ENCODE assay signal across 23 mouse cellular contexts in genomic region chr3:95806677-95807076, GRCm38 (mm10). TPM values are rescaled to one million over a fixed set of nuclear protein-coding genes. Genes with fewer than 3 reads are reported as not detected.
DNase-seq lines count a peak whose midpoint lies in the region; ATAC-seq and TF ChIP-seq lines count a peak whose summit lies in the region.
"Had no signal": no experiment of that assay in that cellular context is flagged by ENCODE, and none has a peak within 500 bp of the region (broad histone marks: within the 10 kb centered on the region; RNA-seq: fewer than 3 reads in every experiment).

No protein-coding gene starts in this region.

- 43% methylated on average over 1 of the region's 1 CpGs for WGBS in intestine, embryonic 15.5 days
- 55% methylated on average over 1 of the region's 1 CpGs for WGBS in intestine, embryonic 16.5 days
- WGBS in midbrain, embryonic 11.5 days = 81% methylated on average over 1 of the region's 1 CpGs
- WGBS in midbrain, embryonic 10.5 days = 88% methylated on average over 1 of the region's 1 CpGs

- no peak overlapping the region for H3K4me3 ChIP-seq in intestine, embryonic 15.5 days (replicated peaks)
- H3K4me3 ChIP-seq in intestine, embryonic 16.5 days (ENCODE audit: low read length) = no peak overlapping the region
- H3K4me3 ChIP-seq in midbrain, embryonic 11.5 days (ENCODE audit: low read depth, low read length) = no peak overlapping the region
- no peak overlapping the region for H3K4me3 ChIP-seq in midbrain, embryonic 10.5 days
- H3K4me3 ChIP-seq in MEL (ENCODE audit: control insufficient read depth in 1 of 2, insufficient read depth in 1 of 2, low read depth in 2 of 2, low read length in 2 of 2) = no peak overlapping the region

- H3K27ac ChIP-seq in intestine, embryonic 15.5 days = no peak overlapping the region
- no peak overlapping the region for H3K27ac ChIP-seq in intestine, embryonic 16.5 days (ENCODE audit: low read length)
- no peak overlapping the region for H3K27ac ChIP-seq in midbrain, embryonic 11.5 days (ENCODE audit: low read depth, low read length)
- no peak overlapping the region for H3K27ac ChIP-seq in midbrain, embryonic 10.5 days (replicated peaks)
- H3K27ac ChIP-seq in MEL (ENCODE audit: control insufficient read depth, low read depth, low read length) = peak overlapping the region; percentile 25; the same call in 1 of the 2 replicates

- H3K79me2 ChIP-seq in MEL (ENCODE audit: control insufficient read depth, insufficient read depth, low read length, poor library complexity) = peaks cover 63% of the 10 kb centered on the region

- H3K27me3 ChIP-seq in intestine, embryonic 15.5 days (replicated peaks) = no peaks in the 10 kb centered on the region
- H3K27me3 ChIP-seq in intestine, embryonic 16.5 days (replicated peaks; ENCODE audit: control insufficient read depth, insufficient read depth, low read length) = no peaks in the 10 kb centered on the region
- no peaks in the 10 kb centered on the region for H3K27me3 ChIP-seq in midbrain, embryonic 11.5 days (ENCODE audit: control insufficient read depth, insufficient read depth, low read length)
- no peaks in the 10 kb centered on the region for H3K27me3 ChIP-seq in midbrain, embryonic 10.5 days (ENCODE audit: low read depth, poor library complexity, severe bottlenecking)
- H3K27me3 ChIP-seq in MEL (ENCODE audit: control insufficient read depth in 1 of 2, insufficient read depth in 2 of 2, low read length in 2 of 2) = no peaks in the 10 kb centered on the region
- H3K27me3 ChIP-seq: CH12.LX, Patski had no signal

- H3K4me2 ChIP-seq in intestine, embryonic 15.5 days (replicated peaks) = no peak overlapping the region
- no peak overlapping the region for H3K4me2 ChIP-seq in intestine, embryonic 16.5 days (ENCODE audit: low read depth, low read length)
- H3K4me2 ChIP-seq in midbrain, embryonic 11.5 days = no peak overlapping the region

- ATAC-seq in intestine, embryonic 15.5 days = peak; percentile 51; the same call in 1 of the 2 replicates
- no peak for ATAC-seq in intestine, embryonic 16.5 days
- ATAC-seq in midbrain, embryonic 11.5 days (ENCODE audit: low FRiP score) = no peak
- ATAC-seq: activated CD4-positive, CD25-positive, alpha-beta regulatory T cell, adult 4 months; CD4-positive, CD25-positive, alpha-beta regulatory T cell, adult 4 months; Patski had no signal

- H3K36me3 ChIP-seq in intestine, embryonic 15.5 days = peaks cover 12% of the 10 kb centered on the region
- H3K36me3 ChIP-seq in intestine, embryonic 16.5 days (ENCODE audit: control insufficient read depth, insufficient read depth, low read length) = peaks cover 10% of the 10 kb centered on the region
- H3K36me3 ChIP-seq in midbrain, embryonic 11.5 days (ENCODE audit: control insufficient read depth, insufficient read depth, low read length) = peaks cover 5% of the 10 kb centered on the region; the same call in 1 of the 2 replicates
- H3K36me3 ChIP-seq in midbrain, embryonic 10.5 days = peaks cover 50% of the 10 kb centered on the region
- peaks cover 9 to 37% of the 10 kb centered on the region in 2 experiments for H3K36me3 ChIP-seq in MEL (ENCODE audit: control insufficient read depth in 1 of 2, insufficient read depth in 2 of 2, low read length in 2 of 2)

- no peak for TF ChIP-seq CTCF in MEL (IDR thresholded peaks at IDR 0.05 in 2 of 3, conservative IDR thresholded peaks at IDR 0.05 in 1 of 3; ENCODE audit: control insufficient read depth in 1 of 3, insufficient read depth in 1 of 3, low read depth in 2 of 3, low read length in 3 of 3, poor library complexity in 1 of 3, severe bottlenecking in 1 of 3)

- TF ChIP-seq POLR2A in MEL (IDR thresholded peaks at IDR 0.05; ENCODE audit: control insufficient read depth in 1 of 2, insufficient read depth in 1 of 2, low read depth in 1 of 2, low read length in 2 of 2, poor library complexity in 1 of 2) = no peak

- no peaks in the 10 kb centered on the region for H3K4me1 ChIP-seq in intestine, embryonic 15.5 days (replicated peaks)
- H3K4me1 ChIP-seq in intestine, embryonic 16.5 days (ENCODE audit: control insufficient read depth, insufficient read depth, low read length) = no peaks in the 10 kb centered on the region
- no peaks in the 10 kb centered on the region for H3K4me1 ChIP-seq in midbrain, embryonic 11.5 days (ENCODE audit: control insufficient read depth, insufficient read depth, low read length)
- no peaks in the 10 kb centered on the region for H3K4me1 ChIP-seq in midbrain, embryonic 10.5 days
- H3K4me1 ChIP-seq in MEL (ENCODE audit: control insufficient read depth in 1 of 2, insufficient read depth in 2 of 2, low read length in 2 of 2) = peaks cover 11 to 39% of the 10 kb centered on the region in 2 experiments

- DNase-seq in heart, adult 11 months = peak; percentile 6
- no peak for DNase-seq in heart, postnatal 36 days
- DNase-seq in midbrain, embryonic 11.5 days (ENCODE audit: low spot score, missing footprints) = peak; percentile 74
- no peak for DNase-seq in midbrain, embryonic 10.5 days (ENCODE audit: low spot score)
- peak; percentile 52 for DNase-seq in MEL (ENCODE audit: low read depth, low spot score)
- DNase-seq in cerebellum, postnatal 4 days (ENCODE audit: low spot score in 2 of 2) = no peak
- DNase-seq: adrenal gland, adult 2 months; adrenal gland, adult 8-10 months; adrenal gland, postnatal 10 days; adrenal gland, postnatal 14 days; adrenal gland, postnatal 25 days; adrenal gland, postnatal 36 days; B cell, adult 2 months; cerebellum, adult 11 months; cerebellum, adult 11-12 months; cerebellum, adult 18-20 months had no signal

- intact Hi-C loops in heart, postnatal 36 days (cut with DNase I) = no loop called here

- TF ChIP-seq RAD21 in MEL (IDR thresholded peaks at IDR 0.05; ENCODE audit: low read depth, low read length) = no peak

- TF ChIP-seq EP300 in MEL (IDR thresholded peaks at IDR 0.05; ENCODE audit: low read depth in 1 of 2, low read length in 2 of 2) = peak; percentile 84

- H3K9ac ChIP-seq in intestine, embryonic 15.5 days = no peak overlapping the region
- H3K9ac ChIP-seq in intestine, embryonic 16.5 days (ENCODE audit: low read depth, low read length) = no peak overlapping the region
- no peak overlapping the region for H3K9ac ChIP-seq in midbrain, embryonic 11.5 days (ENCODE audit: low read length)
- H3K9ac ChIP-seq in MEL (ENCODE audit: control insufficient read depth, low read depth, low read length, poor library complexity, severe bottlenecking) = no peak overlapping the region; the same call in 1 of the 2 replicates

- H3K9me3 ChIP-seq in intestine, embryonic 15.5 days = no peaks in the 10 kb centered on the region
- H3K9me3 ChIP-seq in intestine, embryonic 16.5 days (ENCODE audit: control insufficient read depth, low read length) = no peaks in the 10 kb centered on the region
- H3K9me3 ChIP-seq in midbrain, embryonic 11.5 days (ENCODE audit: control insufficient read depth, low read length) = no peaks in the 10 kb centered on the region
- H3K9me3 ChIP-seq in midbrain, embryonic 10.5 days (replicated peaks) = no peaks in the 10 kb centered on the region
- H3K9me3 ChIP-seq in MEL (replicated peaks; ENCODE audit: insufficient read depth, low read length) = no peaks in the 10 kb centered on the region
- H3K9me3 ChIP-seq: G1E had no signal

TF ChIP-seq in MEL, 35 proteins besides CTCF, POLR2A, EP300 and RAD21 (continues in another document):
- TF ChIP-seq MAX (IDR thresholded peaks at IDR 0.05; ENCODE audit: low read length) (no peak), POLR2AphosphoS2 (IDR thresholded peaks at IDR 0.05; ENCODE audit: low read length) (no peak), MXI1 (IDR thresholded peaks at IDR 0.05; ENCODE audit: low read depth, low read length) (no peak; the same call in 1 of the 2 replicates), MAFK (IDR thresholded peaks at IDR 0.05; ENCODE audit: borderline replicate concordance, low read depth, low read length) (no peak), USF2 (IDR thresholded peaks at IDR 0.05; ENCODE audit: borderline replicate concordance in 1 of 2, insufficient read depth in 1 of 2, low read depth in 1 of 2, low read length in 2 of 2) (no peak), ZNF384 (IDR thresholded peaks at IDR 0.05; ENCODE audit: low read depth, low read length) (peak; percentile 85), NRF1 (IDR thresholded peaks at IDR 0.05; ENCODE audit: insufficient read depth, low read depth, low read length, poor library complexity, severe bottlenecking) (no peak)

RNA-seq across cellular contexts. Expression of gene Rprd2, which starts 12.0 kb away (rescaled TPM):
- 10 to 100 TPM; 41.9 to 43.8 TPM for total RNA-seq in heart, postnatal 36 days (2021)
- polyA plus RNA-seq in intestine, embryonic 15.5 days (2015; fragmentation: Nextera tagmentation; extraction: Ambion mirVana) = 16.9 and 18.3 TPM in 2 replicates
- 13.5 TPM in 2 replicates for polyA plus RNA-seq in intestine, embryonic 16.5 days (2015; fragmentation: Nextera tagmentation; extraction: Ambion mirVana)
- polyA plus RNA-seq in midbrain, embryonic 11.5 days (2014; fragmentation: Nextera tagmentation; extraction: Ambion mirVana) = 22.4 and 22.9 TPM in 2 replicates
- 18.1 and 22.1 TPM in 2 replicates for polyA plus RNA-seq in midbrain, embryonic 10.5 days (2016; fragmentation: Nextera tagmentation; extraction: Ambion mirVana)
- total RNA-seq in MEL (2012; rRNA removed) = 16.3 and 17.1 TPM in 2 replicates
- polyA plus RNA-seq in MEL (2012; ENCODE audit: insufficient read depth in 1 of 2, insufficient read length in 2 of 2, low read depth in 1 of 2, low replicate concordance in 2 of 2, missing spikeins in 1 of 2) = 10 to 100 TPM; 31.9 to 42.0 TPM

RNA-seq across cellular contexts. Expression of gene Tars2, which starts 46.7 kb away (rescaled TPM):
- total RNA-seq in heart, postnatal 36 days (2021) = 10 to 100 TPM; 42.9 to 46.2 TPM
- polyA plus RNA-seq in intestine, embryonic 15.5 days (2015; fragmentation: Nextera tagmentation; extraction: Ambion mirVana) = 54.4 and 54.5 TPM in 2 replicates
- 56.3 and 58.9 TPM in 2 replicates for polyA plus RNA-seq in intestine, embryonic 16.5 days (2015; fragmentation: Nextera tagmentation; extraction: Ambion mirVana)
- polyA plus RNA-seq in midbrain, embryonic 11.5 days (2014; fragmentation: Nextera tagmentation; extraction: Ambion mirVana) = 47.9 and 49.6 TPM in 2 replicates
- polyA plus RNA-seq in midbrain, embryonic 10.5 days (2016; fragmentation: Nextera tagmentation; extraction: Ambion mirVana) = 54.1 and 64.4 TPM in 2 replicates
- total RNA-seq in MEL (2012; rRNA removed) = 138 and 141 TPM in 2 replicates
- polyA plus RNA-seq in MEL (2012; ENCODE audit: insufficient read depth in 1 of 2, insufficient read length in 2 of 2, low read depth in 1 of 2, low replicate concordance in 2 of 2, missing spikeins in 1 of 2) = 100 to 1,000 TPM in 1 of 2 experiments, not detected in 1; 237 TPM

RNA-seq across cellular contexts. Expression of gene Prpf3, which starts 49.0 kb away (rescaled TPM):
- 10 to 100 TPM; 17.6 to 21.3 TPM for total RNA-seq in heart, postnatal 36 days (2021)
- 44.2 and 44.9 TPM in 2 replicates for polyA plus RNA-seq in intestine, embryonic 15.5 days (2015; fragmentation: Nextera tagmentation; extraction: Ambion mirVana)
- 39.2 and 42.0 TPM in 2 replicates for polyA plus RNA-seq in intestine, embryonic 16.5 days (2015; fragmentation: Nextera tagmentation; extraction: Ambion mirVana)
- polyA plus RNA-seq in midbrain, embryonic 11.5 days (2014; fragmentation: Nextera tagmentation; extraction: Ambion mirVana) = 65.3 and 69.6 TPM in 2 replicates
- polyA plus RNA-seq in midbrain, embryonic 10.5 days (2016; fragmentation: Nextera tagmentation; extraction: Ambion mirVana) = 65.8 and 66.5 TPM in 2 replicates
- 109 and 126 TPM in 2 replicates for total RNA-seq in MEL (2012; rRNA removed)
- polyA plus RNA-seq in MEL (2012; ENCODE audit: insufficient read depth in 1 of 2, insufficient read length in 2 of 2, low read depth in 1 of 2, low replicate concordance in 2 of 2, missing spikeins in 1 of 2) = 100 to 1,000 TPM; 199 to 277 TPM

Comparison
In these comparisons a context has a peak if more than half of its experiments do, and no peak if none do; other contexts are left out.
1. DNase-seq: peak in heart, adult 11 months (single experiment), midbrain, embryonic 11.5 days (single experiment) and MEL (single experiment); none in heart, postnatal 36 days (0 of 2), midbrain, embryonic 10.5 days (single experiment) and cerebellum, postnatal 4 days (0 of 2).